Mouse (Mus musculus) spleen, adult 2 months (tissue): ENCODE data around the gene Ap5z1.

Experiments
- CTCF ChIP-seq: fragments of 200-500 bp; IDR thresholded peaks from 2 replicates; pipeline ENCODE4 v1.5.1; 2011; ENCODE audit warnings: mild to moderate bottlenecking, inconsistent platforms; ENCODE audit not compliant: insufficient read depth, insufficient read length, insufficient replicate concordance; ENCODE audit errors: extremely low read depth
- POLR2A ChIP-seq: fragments of 200-500 bp; IDR thresholded peaks from 2 replicates; pipeline ENCODE4 v1.6.1; 2011; ENCODE audit warnings: low read depth, low read length, inconsistent platforms

DNA sequence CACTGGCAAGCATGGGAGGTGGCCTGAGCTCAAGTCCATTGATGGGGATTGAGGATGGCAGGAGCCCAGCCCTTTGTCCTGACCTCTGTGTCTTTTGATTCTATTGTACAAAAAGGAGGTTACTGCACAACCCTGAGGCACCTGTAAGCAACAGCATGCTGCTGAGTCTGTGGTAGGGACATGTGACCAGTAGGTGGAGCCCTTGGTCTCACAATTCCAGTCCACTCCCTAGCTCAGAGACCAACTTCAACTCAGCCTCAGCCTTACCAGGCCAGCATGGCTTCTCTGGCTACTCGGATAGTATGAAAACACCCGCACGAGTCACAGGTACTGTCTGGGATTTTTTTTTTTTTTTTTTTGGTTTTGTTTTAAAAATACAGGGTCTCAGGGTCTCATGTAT is 38.7 kb downstream of the Ap5z1 start:
- no peak for TF ChIP-seq POLR2A
- TF ChIP-seq CTCF: peak; percentile 51; the same call in 1 of the 2 replicates
